Mouse (Mus musculus): ENCODE measurements around the gene Ldlrad3. TPM values are rescaled to one million over a fixed set of nuclear protein-coding genes. Genes with fewer than 3 reads are reported as not detected.

Gene Ldlrad3
- polyA plus RNA-seq, 1 experiment = 1.3 TPM

GRCm38 (mm10) chr2:102126076-102126475, 60.1 kb downstream of the Ldlrad3 start:
- Histone ChIP-seq H3K4me1 (ENCODE audit: control insufficient read depth, insufficient read depth, insufficient read length, low read length) (no peaks in the 10 kb centered on the region), H3K36me3 (ENCODE audit: control insufficient read depth, insufficient read depth, low read length) (no peaks in the 10 kb centered on the region), H3K4me3 (ENCODE audit: low read depth, low read length) (no peak overlapping the region), H3K27me3 (ENCODE audit: control insufficient read depth, insufficient read depth, low read length) (no peaks in the 10 kb centered on the region), H3K27ac (ENCODE audit: insufficient read depth, low read depth, low read length) (no peak overlapping the region)
- TF ChIP-seq POLR2A (IDR thresholded peaks at IDR 0.05; ENCODE audit: low read depth, low read length) (no peak), CTCF (IDR thresholded peaks at IDR 0.05; ENCODE audit: extremely low read depth, insufficient read length, insufficient replicate concordance, low read depth, low read length) (no peak)
- WGBS = 89% methylated on average over 7 of the region's 7 CpGs

- no peak overlapping the region for H3K4me3 ChIP-seq (ENCODE audit: low read depth, low read length)
- WGBS = 70% methylated on average over 4 of the region's 4 CpGs
- no peaks in the 10 kb centered on the region for H3K27me3 ChIP-seq (ENCODE audit: control insufficient read depth, insufficient read depth, low read length)
- no peaks in the 10 kb centered on the region for H3K4me1 ChIP-seq (ENCODE audit: control insufficient read depth, insufficient read depth, insufficient read length, low read length)
- no peaks in the 10 kb centered on the region for H3K36me3 ChIP-seq (ENCODE audit: control insufficient read depth, insufficient read depth, low read length)
- no peak overlapping the region for H3K27ac ChIP-seq (ENCODE audit: insufficient read depth, low read depth, low read length)
- no peak for TF ChIP-seq CTCF (IDR thresholded peaks at IDR 0.05; ENCODE audit: extremely low read depth, insufficient read length, insufficient replicate concordance, low read depth, low read length)
- TF ChIP-seq POLR2A (IDR thresholded peaks at IDR 0.05; ENCODE audit: low read depth, low read length) = no peak
Measured at GRCm38 (mm10) chr2:102125042-102125441, 61.1 kb downstream of the Ldlrad3 start.

- H3K36me3 ChIP-seq (ENCODE audit: control insufficient read depth, insufficient read depth, low read length) = no peaks in the 10 kb centered on the region
- TF ChIP-seq CTCF (IDR thresholded peaks at IDR 0.05; ENCODE audit: extremely low read depth, insufficient read length, insufficient replicate concordance, low read depth, low read length) = no peak
- no peak for TF ChIP-seq POLR2A (IDR thresholded peaks at IDR 0.05; ENCODE audit: low read depth, low read length)
- H3K27ac ChIP-seq (ENCODE audit: insufficient read depth, low read depth, low read length) = no peak overlapping the region
- H3K4me1 ChIP-seq (ENCODE audit: control insufficient read depth, insufficient read depth, insufficient read length, low read length) = no peaks in the 10 kb centered on the region
- H3K4me3 ChIP-seq (ENCODE audit: low read depth, low read length) = no peak overlapping the region
- no peaks in the 10 kb centered on the region for H3K27me3 ChIP-seq (ENCODE audit: control insufficient read depth, insufficient read depth, low read length)
- WGBS = 70% methylated on average over 1 of the region's 1 CpGs
Measured at GRCm38 (mm10) chr2:102122146-102122515, 64.1 kb downstream of the Ldlrad3 start.

- Histone ChIP-seq H3K27me3 (ENCODE audit: control insufficient read depth, insufficient read depth, low read length) (no peaks in the 10 kb centered on the region), H3K36me3 (ENCODE audit: control insufficient read depth, insufficient read depth, low read length) (no peaks in the 10 kb centered on the region), H3K27ac (ENCODE audit: insufficient read depth, low read depth, low read length) (no peak overlapping the region), H3K4me1 (ENCODE audit: control insufficient read depth, insufficient read depth, insufficient read length, low read length) (no peaks in the 10 kb centered on the region), H3K4me3 (ENCODE audit: low read depth, low read length) (no peak overlapping the region)
- WGBS = 71% methylated on average over 4 of the region's 4 CpGs
- TF ChIP-seq CTCF (IDR thresholded peaks at IDR 0.05; ENCODE audit: extremely low read depth, insufficient read length, insufficient replicate concordance, low read depth, low read length) = no peak
- no peak for TF ChIP-seq POLR2A (IDR thresholded peaks at IDR 0.05; ENCODE audit: low read depth, low read length)
Measured at GRCm38 (mm10) chr2:102121440-102122145, 64.6 kb downstream of the Ldlrad3 start.

GRCm38 (mm10) chr2:102119751-102120505, 66.3 kb downstream of the Ldlrad3 start:
- no peaks in the 10 kb centered on the region for H3K27me3 ChIP-seq (ENCODE audit: control insufficient read depth, insufficient read depth, low read length)
- 63% methylated on average over 12 of the region's 12 CpGs for WGBS
- TF ChIP-seq CTCF (IDR thresholded peaks at IDR 0.05; ENCODE audit: extremely low read depth, insufficient read length, insufficient replicate concordance, low read depth, low read length) (no peak), POLR2A (IDR thresholded peaks at IDR 0.05; ENCODE audit: low read depth, low read length) (no peak)

GRCm38 (mm10) chr2:102118988-102119460, 67.2 kb downstream of the Ldlrad3 start:
- no peaks in the 10 kb centered on the region for H3K27me3 ChIP-seq (ENCODE audit: control insufficient read depth, insufficient read depth, low read length)
- no peaks in the 10 kb centered on the region for H3K36me3 ChIP-seq (ENCODE audit: control insufficient read depth, insufficient read depth, low read length)
- WGBS = 46% methylated on average over 15 of the region's 15 CpGs
- H3K27ac ChIP-seq (ENCODE audit: insufficient read depth, low read depth, low read length) = no peak overlapping the region
- H3K4me1 ChIP-seq (ENCODE audit: control insufficient read depth, insufficient read depth, insufficient read length, low read length) = no peaks in the 10 kb centered on the region
- H3K4me3 ChIP-seq (ENCODE audit: low read depth, low read length) = no peak overlapping the region
- TF ChIP-seq POLR2A (IDR thresholded peaks at IDR 0.05; ENCODE audit: low read depth, low read length) = no peak

More at GRCm38 (mm10) chr2:102119751-102120505, 66.3 kb downstream of the Ldlrad3 start:
- Histone ChIP-seq H3K4me3 (ENCODE audit: low read depth, low read length) (no peak overlapping the region), H3K27ac (ENCODE audit: insufficient read depth, low read depth, low read length) (no peak overlapping the region), H3K36me3 (ENCODE audit: control insufficient read depth, insufficient read depth, low read length) (no peaks in the 10 kb centered on the region), H3K4me1 (ENCODE audit: control insufficient read depth, insufficient read depth, insufficient read length, low read length) (no peaks in the 10 kb centered on the region)

GRCm38 (mm10) chr2:102117402-102117760, 68.8 kb downstream of the Ldlrad3 start:
- peaks cover 6% of the 10 kb centered on the region for H3K4me1 ChIP-seq (ENCODE audit: control insufficient read depth, insufficient read depth, insufficient read length, low read length)
- WGBS = 78% methylated on average over 6 of the region's 6 CpGs
- H3K27ac ChIP-seq (ENCODE audit: insufficient read depth, low read depth, low read length) = no peak overlapping the region

More at GRCm38 (mm10) chr2:102117402-102117760, 68.8 kb downstream of the Ldlrad3 start:
- Histone ChIP-seq H3K4me3 (ENCODE audit: low read depth, low read length) (no peak overlapping the region), H3K27me3 (ENCODE audit: control insufficient read depth, insufficient read depth, low read length) (no peaks in the 10 kb centered on the region), H3K36me3 (ENCODE audit: control insufficient read depth, insufficient read depth, low read length) (no peaks in the 10 kb centered on the region)
- TF ChIP-seq POLR2A (IDR thresholded peaks at IDR 0.05; ENCODE audit: low read depth, low read length) (no peak), CTCF (IDR thresholded peaks at IDR 0.05; ENCODE audit: extremely low read depth, insufficient read length, insufficient replicate concordance, low read depth, low read length) (no peak)
